Mouse (Mus musculus): ENCODE data around the gene Grhpr. TPM values are rescaled to one million over a fixed set of nuclear protein-coding genes. Genes with fewer than 3 reads are reported as not detected.

Gene Grhpr
- polyA plus RNA-seq (2015; fragmentation: Nextera tagmentation; extraction: Ambion mirVana) = 142 and 153 TPM in 2 replicates

GRCm38 (mm10) chr4:44981280-44981973 is at the start of gene Grhpr:
TSS of gene Grhpr (plus strand) at chr4:44981395.
- peak within 1 kb of the TSS; percentile 71 for H3K4me3 ChIP-seq (ENCODE audit: low read length)
- peak within 1 kb of the TSS; percentile 95 for H3K9ac ChIP-seq (ENCODE audit: low read depth, low read length)
- H3K9me3 ChIP-seq (ENCODE audit: control insufficient read depth, low read length) = no peaks in the 10 kb centered on the region
- H3K27me3 ChIP-seq (replicated peaks; ENCODE audit: control insufficient read depth, insufficient read depth, low read length) = no peaks in the 10 kb centered on the region
- H3K4me1 ChIP-seq (ENCODE audit: control insufficient read depth, insufficient read depth, low read length) = peaks cover 17% of the 10 kb centered on the region
- peak within 1 kb of the TSS; percentile 81 for H3K4me2 ChIP-seq (ENCODE audit: low read depth, low read length)
- peak within 1 kb of the TSS; percentile 87 for H3K27ac ChIP-seq (ENCODE audit: low read length)
- H3K36me3 ChIP-seq (ENCODE audit: control insufficient read depth, insufficient read depth, low read length) = 0 out of 2 replicates have a peak, but pooled peaks cover 3% of the 10 kb centered on the region
- peak; percentile 95 for ATAC-seq
- WGBS = under 1% methylated on average over 40 of the region's 40 CpGs

GRCm38 (mm10) chr4:44931732-44932131 is 49.5 kb upstream of the Grhpr start:
- WGBS = 98% methylated on average over 6 of the region's 6 CpGs

GRCm38 (mm10) chr4:44938359-44939340 is 42.5 kb upstream of the Grhpr start:
- Histone ChIP-seq H3K4me3 (ENCODE audit: low read length) (no peak overlapping the region), H3K27me3 (replicated peaks; ENCODE audit: control insufficient read depth, insufficient read depth, low read length) (no peaks in the 10 kb centered on the region), H3K4me2 (ENCODE audit: low read depth, low read length) (no peak overlapping the region), H3K27ac (ENCODE audit: low read length) (no peak overlapping the region), H3K4me1 (ENCODE audit: control insufficient read depth, insufficient read depth, low read length) (no peaks in the 10 kb centered on the region), H3K9ac (ENCODE audit: low read depth, low read length) (0 out of 2 replicates have a peak overlapping the region, but pooled peaks have one; percentile 6), H3K36me3 (ENCODE audit: control insufficient read depth, insufficient read depth, low read length) (no peaks in the 10 kb centered on the region), H3K9me3 (ENCODE audit: control insufficient read depth, low read length) (no peaks in the 10 kb centered on the region)
- WGBS = 78% methylated on average over 8 of the region's 8 CpGs
- no peak for ATAC-seq

More at GRCm38 (mm10) chr4:44931732-44932131, 49.5 kb upstream of the Grhpr start:
- Histone ChIP-seq H3K27ac (ENCODE audit: low read length) (no peak overlapping the region), H3K4me3 (ENCODE audit: low read length) (no peak overlapping the region), H3K4me1 (ENCODE audit: control insufficient read depth, insufficient read depth, low read length) (no peaks in the 10 kb centered on the region), H3K9ac (ENCODE audit: low read depth, low read length) (no peak overlapping the region), H3K27me3 (replicated peaks; ENCODE audit: control insufficient read depth, insufficient read depth, low read length) (no peaks in the 10 kb centered on the region), H3K36me3 (ENCODE audit: control insufficient read depth, insufficient read depth, low read length) (peaks cover 11% of the 10 kb centered on the region; the same call in 1 of the 2 replicates), H3K4me2 (ENCODE audit: low read depth, low read length) (no peak overlapping the region), H3K9me3 (ENCODE audit: control insufficient read depth, low read length) (no peaks in the 10 kb centered on the region)
- ATAC-seq = no peak

GRCm38 (mm10) chr4:44939576-44940249 is 41.5 kb upstream of the Grhpr start:
- no peak for ATAC-seq
- Histone ChIP-seq H3K4me3 (ENCODE audit: low read length) (no peak overlapping the region), H3K36me3 (ENCODE audit: control insufficient read depth, insufficient read depth, low read length) (no peaks in the 10 kb centered on the region), H3K27ac (ENCODE audit: low read length) (no peak overlapping the region), H3K4me2 (ENCODE audit: low read depth, low read length) (no peak overlapping the region), H3K9me3 (ENCODE audit: control insufficient read depth, low read length) (no peaks in the 10 kb centered on the region), H3K9ac (ENCODE audit: low read depth, low read length) (no peak overlapping the region), H3K27me3 (replicated peaks; ENCODE audit: control insufficient read depth, insufficient read depth, low read length) (no peaks in the 10 kb centered on the region), H3K4me1 (ENCODE audit: control insufficient read depth, insufficient read depth, low read length) (no peaks in the 10 kb centered on the region)
- WGBS = 86% methylated on average over 14 of the region's 14 CpGs

GRCm38 (mm10) chr4:44940286-44940685 is 40.9 kb upstream of the Grhpr start:
- Histone ChIP-seq H3K27me3 (replicated peaks; ENCODE audit: control insufficient read depth, insufficient read depth, low read length) (no peaks in the 10 kb centered on the region), H3K9me3 (ENCODE audit: control insufficient read depth, low read length) (no peaks in the 10 kb centered on the region), H3K36me3 (ENCODE audit: control insufficient read depth, insufficient read depth, low read length) (no peaks in the 10 kb centered on the region), H3K4me3 (ENCODE audit: low read length) (no peak overlapping the region), H3K9ac (ENCODE audit: low read depth, low read length) (no peak overlapping the region), H3K4me2 (ENCODE audit: low read depth, low read length) (no peak overlapping the region), H3K27ac (ENCODE audit: low read length) (no peak overlapping the region), H3K4me1 (ENCODE audit: control insufficient read depth, insufficient read depth, low read length) (no peaks in the 10 kb centered on the region)
- no peak for ATAC-seq
- 60% methylated on average over 9 of the region's 9 CpGs for WGBS

- Histone ChIP-seq H3K4me2 (ENCODE audit: low read depth, low read length) (no peak overlapping the region), H3K4me3 (ENCODE audit: low read length) (no peak overlapping the region), H3K36me3 (ENCODE audit: control insufficient read depth, insufficient read depth, low read length) (no peaks in the 10 kb centered on the region), H3K27ac (ENCODE audit: low read length) (no peak overlapping the region), H3K27me3 (replicated peaks; ENCODE audit: control insufficient read depth, insufficient read depth, low read length) (no peaks in the 10 kb centered on the region), H3K9ac (ENCODE audit: low read depth, low read length) (no peak overlapping the region), H3K9me3 (ENCODE audit: control insufficient read depth, low read length) (no peaks in the 10 kb centered on the region), H3K4me1 (ENCODE audit: control insufficient read depth, insufficient read depth, low read length) (no peaks in the 10 kb centered on the region)
- WGBS = 94% methylated on average over 1 of the region's 1 CpGs
- ATAC-seq = no peak
Observed at GRCm38 (mm10) chr4:44942237-44942636, 39.0 kb upstream of the Grhpr start.

GRCm38 (mm10) chr4:44943480-44943879 is 37.7 kb upstream of the Grhpr start:
- no peak overlapping the region for H3K27ac ChIP-seq (ENCODE audit: low read length)
- WGBS = 68% methylated on average over 6 of the region's 6 CpGs

GRCm38 (mm10) chr4:44944426-44945075 is 36.6 kb upstream of the Grhpr start:
- no peaks in the 10 kb centered on the region for H3K4me1 ChIP-seq (ENCODE audit: control insufficient read depth, insufficient read depth, low read length)

More at GRCm38 (mm10) chr4:44943480-44943879, 37.7 kb upstream of the Grhpr start:
- Histone ChIP-seq H3K4me3 (ENCODE audit: low read length) (no peak overlapping the region), H3K4me1 (ENCODE audit: control insufficient read depth, insufficient read depth, low read length) (no peaks in the 10 kb centered on the region), H3K27me3 (replicated peaks; ENCODE audit: control insufficient read depth, insufficient read depth, low read length) (no peaks in the 10 kb centered on the region), H3K36me3 (ENCODE audit: control insufficient read depth, insufficient read depth, low read length) (no peaks in the 10 kb centered on the region), H3K9me3 (ENCODE audit: control insufficient read depth, low read length) (no peaks in the 10 kb centered on the region), H3K4me2 (ENCODE audit: low read depth, low read length) (no peak overlapping the region), H3K9ac (ENCODE audit: low read depth, low read length) (no peak overlapping the region)
- ATAC-seq = no peak

More at GRCm38 (mm10) chr4:44944426-44945075, 36.6 kb upstream of the Grhpr start:
- 85% methylated on average over 10 of the region's 10 CpGs for WGBS
- Histone ChIP-seq H3K36me3 (ENCODE audit: control insufficient read depth, insufficient read depth, low read length) (no peaks in the 10 kb centered on the region), H3K27ac (ENCODE audit: low read length) (no peak overlapping the region), H3K9me3 (ENCODE audit: control insufficient read depth, low read length) (no peaks in the 10 kb centered on the region), H3K9ac (ENCODE audit: low read depth, low read length) (no peak overlapping the region), H3K4me2 (ENCODE audit: low read depth, low read length) (no peak overlapping the region), H3K27me3 (replicated peaks; ENCODE audit: control insufficient read depth, insufficient read depth, low read length) (no peaks in the 10 kb centered on the region), H3K4me3 (ENCODE audit: low read length) (no peak overlapping the region)
- ATAC-seq = no peak

All from intestine, embryonic 16.5 days (tissue).